Mouse (Mus musculus): ENCODE data around the gene Itgb1bp1.

Itgb1bp1 gene

GRCm38 (mm10) chr12:21195497-21195896 is 90.6 kb downstream of the Itgb1bp1 start:
- DNase-seq: no peak

- DNase-seq: no peak
Observed at GRCm38 (mm10) chr12:21191546-21191945, 94.5 kb downstream of the Itgb1bp1 start.

Data from retina, postnatal 1 day (tissue).